Mouse (Mus musculus): ENCODE measurements around the gene Ankrd16.

Ankrd16 gene

GRCm38 (mm10) chr2:11777091-11778068, at the start of gene Ankrd16, which contains the start of gene Fbh1:
TSS of gene Ankrd16 (plus strand) at chr2:11777876.
TSS of gene Fbh1 (minus strand) at chr2:11777582.
- in situ Hi-C loops (cut with MboI, MseI): no loop called here

GRCm38 (mm10) chr2:11729091-11729490, 48.6 kb upstream of the Ankrd16 start:
- in situ Hi-C loops (cut with MboI, MseI): loop anchor here (25.0 kb wide), 1 partner anchor 1292 kb away; no protein-coding TSS in a partner anchor

- in situ Hi-C loops (cut with MboI, MseI): loop anchor here (25.0 kb wide), 1 partner anchor 1296 kb away; no protein-coding TSS in a partner anchor
These were observed 44.7 kb upstream of the Ankrd16 start for GRCm38 (mm10) chr2:11732978-11733377.

DNA sequence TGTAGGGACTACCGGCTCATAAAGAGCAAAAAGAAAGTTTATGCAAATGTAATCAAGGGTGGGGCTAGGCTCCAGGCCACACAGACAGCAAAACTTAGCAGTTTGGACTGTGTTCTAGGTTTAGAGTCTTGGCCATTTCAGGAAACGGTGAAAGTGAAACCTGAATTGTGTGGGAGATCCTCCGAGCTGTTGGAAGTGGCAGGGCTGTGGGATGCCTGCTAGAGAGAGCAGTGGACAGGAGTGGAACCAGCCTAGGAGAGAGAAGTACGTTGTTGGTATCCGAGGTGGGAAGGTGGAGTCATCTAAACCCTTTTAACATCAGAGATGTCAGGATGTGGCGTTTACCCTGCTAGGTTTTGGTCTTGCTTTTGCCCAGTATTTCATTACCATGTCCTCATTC, 41.8 kb upstream of the Ankrd16 start:
- in situ Hi-C loops (cut with MboI, MseI): loop anchor here (25.0 kb wide), 1 partner anchor 1299 kb away; no protein-coding TSS in a partner anchor

GRCm38 (mm10) chr2:11738794-11739193, 38.9 kb upstream of the Ankrd16 start:
- in situ Hi-C loops (cut with MboI, MseI): loop anchor here (25.0 kb wide), 1 partner anchor 1301 kb away; no protein-coding TSS in a partner anchor

DNA sequence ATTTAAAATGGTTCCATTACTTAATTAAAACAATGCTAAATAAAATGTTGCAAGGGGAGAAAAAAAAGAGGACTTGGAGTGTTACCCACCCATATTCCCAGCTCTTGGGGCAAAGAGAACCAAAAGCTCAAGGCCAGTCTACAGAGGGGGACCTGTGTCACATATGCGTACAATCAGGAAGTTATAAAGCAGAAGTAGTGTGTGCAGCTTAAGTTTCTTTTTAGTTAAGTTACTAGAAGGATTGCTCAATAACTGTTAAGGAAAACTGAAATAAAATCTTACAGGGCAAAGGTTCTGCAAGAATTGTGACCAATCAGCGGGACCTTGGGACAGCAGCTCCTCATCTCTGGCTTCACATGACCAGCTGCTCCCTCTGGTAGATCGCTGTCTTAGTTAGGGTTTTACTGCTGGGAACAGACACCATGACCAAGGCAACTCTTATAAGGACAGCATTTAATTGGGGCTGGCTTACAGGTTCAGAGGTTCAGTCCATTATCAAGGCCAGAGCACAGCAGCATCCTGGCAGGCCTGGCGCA, 38.1 kb upstream of the Ankrd16 start:
- in situ Hi-C loops (cut with MboI, MseI): loop anchor here (25.0 kb wide), 1 partner anchor 1302 kb away; no protein-coding TSS in a partner anchor

GRCm38 (mm10) chr2:11762541-11762940, 15.1 kb upstream of the Ankrd16 start:
- in situ Hi-C loops (cut with MboI, MseI): no loop called here

- in situ Hi-C loops (cut with MboI, MseI): no loop called here
These were observed 12.0 kb upstream of the Ankrd16 start for GRCm38 (mm10) chr2:11765694-11766093.

DNA sequence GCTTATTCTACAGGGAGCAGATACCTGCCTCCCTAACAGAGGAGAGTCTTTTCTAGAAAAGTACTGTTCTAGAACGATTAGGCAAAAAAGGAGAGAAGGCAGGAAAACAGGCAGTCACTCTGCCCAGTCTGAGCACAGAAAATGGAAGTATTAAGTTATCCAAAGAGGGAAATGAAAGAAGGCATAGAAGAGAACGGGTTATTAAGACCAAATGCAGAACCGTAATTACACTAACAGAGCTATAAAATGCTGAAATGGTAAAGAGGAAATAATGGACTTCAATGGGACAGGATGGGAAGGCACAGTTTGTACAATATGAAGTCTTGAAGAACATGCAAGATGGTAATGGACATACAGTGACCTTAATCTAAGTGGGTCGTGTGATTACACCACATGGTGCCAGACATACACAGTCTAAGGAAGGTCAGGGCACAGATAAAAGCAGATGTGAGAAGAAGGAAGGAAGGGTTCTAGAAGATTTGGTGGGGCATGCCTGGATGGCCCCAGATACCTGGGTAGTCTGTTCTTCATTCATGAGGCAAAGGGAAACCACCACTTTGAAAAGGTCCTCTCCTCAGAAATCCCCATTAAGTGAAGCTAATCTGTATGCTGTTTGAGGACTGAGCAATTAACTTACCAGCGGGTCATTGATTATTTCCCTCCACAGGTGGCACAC, 11.1 kb upstream of the Ankrd16 start:
- in situ Hi-C loops (cut with MboI, MseI): no loop called here

DNA sequence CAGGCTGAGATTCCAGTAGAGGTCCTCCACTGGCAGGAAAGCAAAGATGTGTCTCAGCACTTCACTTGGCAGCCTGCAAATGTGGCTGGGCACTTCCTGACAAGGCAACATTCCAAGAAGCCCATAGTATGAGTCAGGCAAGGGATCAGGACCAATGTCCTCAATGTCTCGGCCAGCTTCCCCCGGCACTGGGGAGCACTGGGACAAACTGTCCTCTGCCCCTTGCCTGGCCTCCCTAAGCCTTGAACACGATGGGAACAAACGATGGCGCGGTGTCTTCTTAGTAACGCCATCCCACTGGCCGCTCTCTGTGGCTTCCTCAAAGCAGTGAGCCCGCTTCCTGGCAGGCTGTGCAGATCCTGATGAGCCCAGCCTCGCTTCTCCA, 10.5 kb upstream of the Ankrd16 start:
- in situ Hi-C loops (cut with MboI, MseI): no loop called here

DNA sequence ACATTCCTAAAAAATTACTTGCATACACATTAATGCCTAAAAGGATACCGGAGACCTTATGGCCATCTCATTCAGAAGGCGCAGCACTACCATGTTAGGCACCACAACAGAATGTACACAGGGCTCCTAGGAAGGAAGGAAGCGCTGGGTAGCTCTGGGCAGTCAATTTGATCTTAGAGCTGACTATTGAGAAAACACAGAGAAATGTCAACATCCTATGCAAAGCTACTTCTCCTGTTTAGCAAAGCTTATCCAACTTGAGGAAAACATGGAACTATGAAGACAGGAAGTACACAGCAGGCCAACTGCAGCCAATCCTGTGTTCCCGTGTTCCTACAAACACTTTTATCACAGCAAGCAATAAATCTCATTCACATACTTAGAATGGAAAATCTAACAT, 6.0 kb upstream of the Ankrd16 start:
- in situ Hi-C loops (cut with MboI, MseI): no loop called here

GRCm38 (mm10) chr2:11772401-11772800, 5.3 kb upstream of the Ankrd16 start:
- in situ Hi-C loops (cut with MboI, MseI): no loop called here

DNA sequence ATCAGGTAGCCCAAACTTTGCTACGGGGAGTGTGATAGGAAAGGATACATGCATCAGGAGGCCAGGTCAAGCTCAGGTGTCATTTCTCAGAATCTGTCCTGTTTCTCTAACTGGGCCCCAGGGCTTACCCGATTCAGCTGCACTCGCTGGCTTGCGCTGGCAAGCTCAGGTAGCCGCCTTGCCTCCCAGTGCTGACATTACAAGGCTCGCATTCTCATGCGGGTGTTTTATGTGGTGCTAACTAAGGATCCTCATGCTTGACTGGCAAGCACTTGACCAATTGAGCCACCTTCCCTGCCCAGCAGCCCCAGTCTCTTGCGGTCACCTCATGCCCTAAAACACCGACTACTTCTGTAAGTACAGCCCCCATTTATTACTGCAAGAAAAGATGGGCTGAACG, 3.2 kb upstream of the Ankrd16 start:
- in situ Hi-C loops (cut with MboI, MseI): no loop called here

- in situ Hi-C loops (cut with MboI, MseI): no loop called here
These were observed 2.6 kb upstream of the Ankrd16 start for GRCm38 (mm10) chr2:11775121-11775520.

- in situ Hi-C loops (cut with MboI, MseI): no loop called here
These were observed 1.3 kb upstream of the Ankrd16 start for GRCm38 (mm10) chr2:11776415-11776814.

DNA sequence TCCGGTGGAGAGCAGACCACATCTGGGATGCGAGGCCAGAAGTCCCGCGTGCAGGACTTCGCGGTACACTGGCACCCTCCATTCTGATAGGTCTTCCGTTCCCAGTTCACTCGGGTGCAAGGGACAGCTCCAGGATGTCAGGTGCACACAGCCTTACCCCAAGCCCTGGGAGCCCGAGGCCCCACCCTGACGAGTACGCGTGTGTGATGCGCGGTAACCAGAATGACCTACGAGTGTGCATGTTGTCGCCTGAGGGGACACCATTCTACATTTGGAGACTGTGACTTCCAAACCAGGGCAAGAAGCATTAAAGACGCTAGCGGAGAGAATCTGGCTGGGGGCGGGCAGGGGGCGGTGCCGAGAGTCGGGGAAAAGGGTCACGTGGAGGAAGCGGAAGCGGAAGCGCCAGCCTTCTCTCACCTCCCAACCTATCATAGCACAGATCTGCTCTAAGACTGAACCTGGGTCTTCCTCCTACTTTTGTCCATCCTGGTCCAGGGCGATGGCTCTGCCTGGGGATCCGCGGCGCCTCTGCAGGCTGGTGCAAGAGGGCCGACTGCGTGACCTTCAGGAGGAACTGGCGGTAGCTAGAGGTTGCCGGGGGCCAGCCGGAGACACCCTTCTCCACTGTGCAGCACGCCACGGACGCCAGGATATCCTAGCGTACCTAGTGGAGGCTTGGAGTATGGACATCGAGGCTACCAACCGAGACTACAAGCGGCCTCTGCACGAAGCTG, 579 bp downstream of the Ankrd16 start:
- in situ Hi-C loops (cut with MboI, MseI): no loop called here

DNA sequence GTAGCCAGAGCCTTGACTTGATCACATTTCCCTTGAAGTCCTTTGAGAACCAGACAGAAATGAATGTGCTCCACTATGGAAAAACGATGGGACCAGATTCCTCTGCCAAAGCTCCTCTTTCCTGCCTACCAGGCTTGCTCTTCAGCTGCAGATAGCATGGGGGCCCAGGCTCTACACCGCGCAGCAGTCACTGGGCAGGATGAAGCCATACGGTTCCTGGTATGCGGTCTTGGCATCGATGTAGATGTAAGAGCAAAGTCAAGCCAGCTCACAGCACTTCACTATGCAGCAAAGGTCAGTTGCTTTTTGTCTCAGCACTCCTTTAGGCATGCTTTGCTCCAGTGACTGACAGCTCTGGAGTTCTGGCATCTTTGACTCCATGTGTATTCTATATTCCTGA, 6.5 kb downstream of the Ankrd16 start:
- in situ Hi-C loops (cut with MboI, MseI): no loop called here

- in situ Hi-C loops (cut with MboI, MseI): no loop called here
These were observed 17.0 kb downstream of the Ankrd16 start for GRCm38 (mm10) chr2:11794668-11795067.

GRCm38 (mm10) chr2:11797930-11798364, 20.3 kb downstream of the Ankrd16 start:
- in situ Hi-C loops (cut with MboI, MseI): no loop called here

DNA sequence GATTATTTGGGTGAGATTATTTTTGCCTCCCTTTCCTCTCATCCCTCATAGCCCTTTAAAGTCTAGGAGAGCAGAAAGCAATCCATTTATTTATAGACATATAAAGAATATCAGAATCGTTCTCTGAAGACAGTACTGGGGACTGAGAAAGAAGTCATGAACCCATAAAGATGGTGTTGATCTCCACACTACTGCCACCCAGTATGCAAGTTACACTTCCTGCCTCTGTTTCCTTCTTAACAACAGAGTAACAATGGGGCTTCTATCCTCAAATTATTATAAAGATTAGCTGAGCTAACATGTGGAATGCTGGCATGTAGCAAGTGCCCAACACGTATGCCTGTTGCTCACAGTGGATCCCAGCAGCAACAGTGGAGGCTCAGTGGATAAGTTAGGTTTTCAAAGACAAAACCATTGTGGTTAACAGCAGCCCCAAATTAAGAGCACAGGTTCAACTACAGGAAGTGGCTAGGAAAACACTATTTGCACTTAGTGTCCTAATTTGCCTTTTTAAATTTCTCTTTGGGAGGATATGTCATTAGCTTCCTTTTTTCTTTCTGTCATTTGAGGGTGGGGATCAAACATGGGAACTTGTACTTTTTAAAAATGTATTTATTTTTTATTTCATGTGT, 23.7 kb downstream of the Ankrd16 start:
- in situ Hi-C loops (cut with MboI, MseI): loop anchor here (25.0 kb wide), 1 partner anchor 1836 kb away; no protein-coding TSS in a partner anchor
